Mouse (Mus musculus): Measurements from ENCODE around the gene Sytl3. TPM values are rescaled to one million over a fixed set of nuclear protein-coding genes. Genes with fewer than 3 reads are reported as not detected.
A peak's percentile ranks its signal among the peaks of the same experiment; 100 is the strongest.

Gene Sytl3
- polyA plus RNA-seq, 1 experiment from 2014 or later, result not detected

DNA sequence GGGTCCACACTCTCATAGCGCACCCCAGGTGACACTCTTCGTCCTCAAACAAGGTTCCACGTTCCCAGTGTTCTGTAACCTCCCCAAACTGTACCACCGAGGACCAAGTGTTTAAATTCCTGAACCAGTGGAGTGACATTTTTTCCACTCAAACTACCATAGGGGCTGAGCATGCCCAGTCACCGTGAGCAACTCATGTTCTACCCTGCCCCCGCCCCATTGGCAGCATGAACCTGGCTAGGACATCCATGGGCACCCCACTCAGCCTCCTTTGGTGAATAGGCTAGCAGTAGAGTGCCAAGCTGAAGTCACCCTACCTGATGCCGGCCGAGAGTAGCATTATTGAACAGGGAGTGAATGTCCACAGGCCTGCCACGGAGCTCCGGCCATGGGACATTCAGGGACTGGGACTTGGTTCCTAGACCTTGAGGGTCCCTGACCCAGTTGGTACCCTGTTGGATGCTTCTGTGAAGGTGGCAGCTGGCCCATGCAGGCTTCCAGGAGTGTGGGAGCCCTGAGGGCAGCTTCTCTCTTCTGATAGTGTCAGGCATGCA lies 74.5 kb downstream of the Sytl3 start:
- no peak for ATAC-seq (ENCODE audit: low FRiP score, low read depth)
- no peaks in the 10 kb centered on the region for H3K9me3 ChIP-seq
- no peaks in the 10 kb centered on the region for H3K36me3 ChIP-seq
- H3K27me3 ChIP-seq, result no peaks in the 10 kb centered on the region; the same call in 1 of the 2 replicates
- H3K4me1 ChIP-seq, result peaks cover 29% of the 10 kb centered on the region
- no peak overlapping the region for H3K27ac ChIP-seq (replicated peaks)
- no peak overlapping the region for H3K4me3 ChIP-seq
- H3K9ac ChIP-seq (replicated peaks), result no peak overlapping the region
- 93% methylated on average over 10 of the region's 10 CpGs for WGBS
- H3K4me2 ChIP-seq (replicated peaks), result no peak overlapping the region

- Histone ChIP-seq H3K4me2 (replicated peaks) (no peak overlapping the region), H3K4me1 (peaks cover 23% of the 10 kb centered on the region), H3K27me3 (peaks cover 9% of the 10 kb centered on the region; the same call in 1 of the 2 replicates), H3K27ac (replicated peaks) (no peak overlapping the region), H3K36me3 (peaks cover 10% of the 10 kb centered on the region), H3K4me3 (no peak overlapping the region), H3K9me3 (no peaks in the 10 kb centered on the region), H3K9ac (replicated peaks) (no peak overlapping the region)
- 92% methylated on average over 12 of the region's 12 CpGs for WGBS
- ATAC-seq (ENCODE audit: low FRiP score, low read depth), result no peak
These were observed 76.0 kb downstream of the Sytl3 start for GRCm38 (mm10) chr17:6734746-6735441.

GRCm38 (mm10) chr17:6736306-6737272 lies 77.7 kb downstream of the Sytl3 start:
- no peak for ATAC-seq (ENCODE audit: low FRiP score, low read depth)
- Histone ChIP-seq H3K9me3 (no peaks in the 10 kb centered on the region), H3K9ac (replicated peaks) (no peak overlapping the region), H3K27me3 (peaks cover 9% of the 10 kb centered on the region; the same call in 1 of the 2 replicates), H3K4me1 (peaks cover 34% of the 10 kb centered on the region), H3K27ac (replicated peaks) (no peak overlapping the region), H3K36me3 (peaks cover 11% of the 10 kb centered on the region), H3K4me2 (replicated peaks) (no peak overlapping the region; the same call in 1 of the 2 replicates), H3K4me3 (no peak overlapping the region)
- WGBS, result 18% methylated on average over 15 of the region's 15 CpGs

DNA sequence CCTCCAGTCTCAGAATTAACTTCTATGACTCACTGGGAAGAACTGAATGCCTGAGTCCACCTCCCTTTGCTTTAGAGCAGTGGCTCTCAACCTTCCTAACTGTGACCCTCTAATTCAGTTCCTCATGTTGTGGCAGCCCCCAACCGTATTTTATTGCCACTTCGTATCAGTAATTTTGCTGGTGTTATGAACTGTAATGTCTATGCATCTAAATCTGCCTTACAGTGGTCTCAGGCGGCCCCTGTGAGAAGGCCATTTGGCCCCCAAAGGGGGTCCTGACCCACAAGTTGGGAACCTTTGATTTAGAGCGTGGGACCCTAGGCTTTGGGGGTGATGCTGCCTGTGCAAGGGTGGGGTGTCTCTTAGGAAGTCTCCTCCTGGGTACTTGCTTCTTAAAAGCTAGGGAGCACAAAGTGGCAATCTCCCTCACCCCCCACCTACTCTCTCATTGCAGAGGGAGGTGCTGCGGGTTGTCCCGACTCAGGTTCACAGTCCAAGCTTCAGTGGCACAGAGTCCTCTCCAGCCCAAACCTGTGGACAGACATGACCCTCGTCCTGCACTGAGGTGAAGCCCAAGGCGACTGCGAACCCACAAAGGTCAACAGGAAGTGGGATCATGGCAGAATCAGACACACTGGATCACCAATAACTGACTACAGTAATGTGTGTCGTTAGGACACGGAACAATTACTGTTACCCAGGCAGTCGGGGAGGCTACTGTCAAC lies 78.5 kb downstream of the Sytl3 start:
- no peak overlapping the region for H3K4me2 ChIP-seq (replicated peaks)
- no peak overlapping the region for H3K27ac ChIP-seq (replicated peaks)
- peaks cover 18% of the 10 kb centered on the region for H3K36me3 ChIP-seq
- no peaks in the 10 kb centered on the region for H3K9me3 ChIP-seq
- H3K9ac ChIP-seq (replicated peaks), result no peak overlapping the region
- H3K27me3 ChIP-seq, result peaks cover 9% of the 10 kb centered on the region
- ATAC-seq (ENCODE audit: low FRiP score, low read depth), result no peak
- peaks cover 38% of the 10 kb centered on the region for H3K4me1 ChIP-seq
- H3K4me3 ChIP-seq, result no peak overlapping the region
- 72% methylated on average over 12 of the region's 12 CpGs for WGBS

GRCm38 (mm10) chr17:6738836-6739235 lies 79.9 kb downstream of the Sytl3 start:
- 91% methylated on average over 7 of the region's 7 CpGs for WGBS
- Histone ChIP-seq H3K27ac (replicated peaks) (no peak overlapping the region), H3K9me3 (no peaks in the 10 kb centered on the region), H3K4me1 (peaks cover 48% of the 10 kb centered on the region), H3K4me2 (replicated peaks) (no peak overlapping the region), H3K9ac (replicated peaks) (no peak overlapping the region), H3K36me3 (peaks cover 18% of the 10 kb centered on the region), H3K4me3 (no peak overlapping the region), H3K27me3 (peaks cover 19% of the 10 kb centered on the region)
- no peak for ATAC-seq (ENCODE audit: low FRiP score, low read depth)

DNA sequence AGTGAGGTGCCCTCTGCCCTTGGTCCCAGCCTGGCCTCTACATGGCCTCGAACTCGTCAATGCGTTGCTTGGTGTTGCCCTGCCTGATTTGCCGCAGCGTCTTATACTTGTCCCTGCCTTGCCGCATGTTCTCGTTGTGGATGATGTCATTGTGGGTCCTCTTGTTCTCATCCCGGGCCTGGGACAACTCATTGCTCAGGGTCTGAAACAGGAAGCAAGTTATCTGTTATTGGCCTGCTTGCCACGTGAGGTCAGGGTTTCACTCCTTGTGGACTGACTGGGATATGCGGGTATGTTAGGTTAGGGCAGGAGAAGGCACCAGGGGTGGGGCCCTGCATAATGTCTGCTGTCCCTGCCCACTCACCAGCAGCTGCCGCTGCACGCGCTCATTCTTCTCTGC lies 80.4 kb downstream of the Sytl3 start:
- peaks cover 23% of the 10 kb centered on the region for H3K27me3 ChIP-seq
- no peak for ATAC-seq (ENCODE audit: low FRiP score, low read depth)
- no peak overlapping the region for H3K4me2 ChIP-seq (replicated peaks)
- peaks cover 50% of the 10 kb centered on the region for H3K4me1 ChIP-seq
- no peaks in the 10 kb centered on the region for H3K9me3 ChIP-seq
- H3K27ac ChIP-seq (replicated peaks), result no peak overlapping the region
- no peak overlapping the region for H3K9ac ChIP-seq (replicated peaks)
- H3K36me3 ChIP-seq, result peaks cover 18% of the 10 kb centered on the region
- no peak overlapping the region for H3K4me3 ChIP-seq
- WGBS, result 95% methylated on average over 13 of the region's 13 CpGs

DNA sequence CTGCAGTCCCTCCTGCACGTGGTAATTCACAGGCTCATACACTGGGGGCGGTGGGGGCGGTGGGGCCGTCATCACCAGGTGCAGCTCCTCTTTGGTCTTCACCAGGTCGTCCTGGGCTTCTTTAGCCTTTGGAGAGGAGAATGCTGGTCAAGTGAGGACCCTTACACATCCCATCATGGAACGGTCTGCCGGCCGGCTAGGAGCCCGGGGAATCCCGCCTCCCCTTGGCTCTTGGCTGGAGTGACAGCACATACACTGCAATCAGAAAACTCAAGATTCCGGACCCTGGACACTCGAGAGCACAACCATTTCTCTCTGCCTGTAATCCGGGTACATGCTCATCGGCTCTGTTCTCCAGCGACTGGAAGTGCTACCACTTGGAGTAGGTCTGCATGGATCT lies 80.9 kb downstream of the Sytl3 start:
- H3K27ac ChIP-seq (replicated peaks), result no peak overlapping the region
- 91% methylated on average over 15 of the region's 15 CpGs for WGBS
- no peak overlapping the region for H3K4me2 ChIP-seq (replicated peaks)
- H3K36me3 ChIP-seq, result peaks cover 18% of the 10 kb centered on the region
- no peak for ATAC-seq (ENCODE audit: low FRiP score, low read depth)
- H3K27me3 ChIP-seq, result peaks cover 27% of the 10 kb centered on the region
- H3K9ac ChIP-seq (replicated peaks), result no peak overlapping the region
- no peaks in the 10 kb centered on the region for H3K9me3 ChIP-seq
- peaks cover 52% of the 10 kb centered on the region for H3K4me1 ChIP-seq
- H3K4me3 ChIP-seq, result no peak overlapping the region

- Histone ChIP-seq H3K27me3 (peaks cover 32% of the 10 kb centered on the region), H3K9me3 (no peaks in the 10 kb centered on the region), H3K36me3 (peaks cover 18% of the 10 kb centered on the region), H3K9ac (replicated peaks) (no peak overlapping the region), H3K27ac (replicated peaks) (peak overlapping the region; percentile 49; the same call in 1 of the 2 replicates), H3K4me3 (no peak overlapping the region), H3K4me2 (replicated peaks) (no peak overlapping the region), H3K4me1 (peaks cover 56% of the 10 kb centered on the region)
- peak; percentile 44; the same call in 1 of the 2 replicates for ATAC-seq (ENCODE audit: low FRiP score, low read depth)
- 68% methylated on average over 19 of the region's 19 CpGs for WGBS
These were observed 81.7 kb downstream of the Sytl3 start for GRCm38 (mm10) chr17:6740331-6741170.

GRCm38 (mm10) chr17:6741271-6741670 lies 82.4 kb downstream of the Sytl3 start:
- Histone ChIP-seq H3K9me3 (no peaks in the 10 kb centered on the region), H3K27ac (replicated peaks) (peak overlapping the region; percentile 49; the same call in 1 of the 2 replicates), H3K27me3 (peaks cover 32% of the 10 kb centered on the region), H3K36me3 (peaks cover 18% of the 10 kb centered on the region), H3K9ac (replicated peaks) (no peak overlapping the region), H3K4me3 (no peak overlapping the region), H3K4me1 (peaks cover 59% of the 10 kb centered on the region), H3K4me2 (replicated peaks) (no peak overlapping the region)
- ATAC-seq (ENCODE audit: low FRiP score, low read depth), result no peak
- WGBS, result 78% methylated on average over 12 of the region's 12 CpGs

DNA sequence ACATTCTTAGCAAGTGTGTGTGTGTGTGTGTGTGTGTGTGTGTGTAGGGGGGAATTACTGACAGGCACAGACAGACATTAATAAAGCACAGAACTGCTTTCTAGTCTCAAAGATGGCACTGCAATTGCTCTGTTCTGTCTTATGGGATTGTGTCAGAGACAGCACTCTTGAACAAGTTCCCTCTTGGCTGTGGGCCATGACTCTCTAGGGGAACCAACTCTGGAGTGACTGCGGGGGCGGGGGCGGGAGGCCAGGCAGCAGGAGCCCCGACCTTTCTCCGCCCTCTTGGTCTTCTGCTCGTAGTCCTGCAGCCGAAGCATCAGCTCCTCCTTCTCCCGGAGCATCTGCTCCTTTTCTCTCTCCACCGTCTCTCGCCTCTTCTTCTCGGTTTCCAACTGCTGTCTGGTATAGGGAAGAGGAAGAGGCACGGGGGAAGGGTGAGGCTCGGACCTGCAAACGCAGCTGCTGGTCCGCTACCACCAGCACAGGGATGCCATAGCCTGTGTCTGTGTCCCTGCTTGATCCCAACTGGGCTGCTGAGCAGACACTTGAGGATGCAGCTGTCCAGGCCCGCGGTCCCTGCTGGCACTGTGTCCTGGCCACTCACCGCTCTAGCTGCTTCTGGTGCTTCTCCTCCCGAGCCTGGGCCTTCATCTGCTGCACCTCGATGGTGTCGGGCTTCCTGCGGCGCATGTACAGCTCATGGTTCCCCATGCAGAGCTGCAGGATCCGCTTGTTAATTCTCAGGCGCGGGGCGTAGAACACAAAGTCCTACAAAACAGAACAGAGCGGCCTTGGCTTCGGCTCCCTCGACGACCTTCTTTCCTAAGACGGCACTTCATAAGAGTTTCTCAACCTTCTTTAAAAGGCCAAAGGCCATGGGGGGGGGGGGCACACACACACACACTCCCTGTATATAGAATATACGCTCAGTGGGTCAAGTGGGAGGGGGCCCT lies 83.5 kb downstream of the Sytl3 start:
- H3K36me3 ChIP-seq, result peaks cover 18% of the 10 kb centered on the region
- ATAC-seq (ENCODE audit: low FRiP score, low read depth), result no peak
- no peak overlapping the region for H3K4me2 ChIP-seq (replicated peaks)
- H3K9ac ChIP-seq (replicated peaks), result no peak overlapping the region
- peaks cover 39% of the 10 kb centered on the region for H3K27me3 ChIP-seq
- no peak overlapping the region for H3K4me3 ChIP-seq
- WGBS, result 71% methylated on average over 33 of the region's 33 CpGs
- no peaks in the 10 kb centered on the region for H3K9me3 ChIP-seq
- peaks cover 58% of the 10 kb centered on the region for H3K4me1 ChIP-seq
- no peak overlapping the region; the same call in 1 of the 2 replicates for H3K27ac ChIP-seq (replicated peaks)

Data from midbrain, embryonic 12.5 days (tissue).